Mouse (Mus musculus) ES-E14 (cell line): ENCODE data around the gene Gm17662.

Experiments
- CHD2 ChIP-seq: IDR thresholded peaks from 2 replicates; pipeline ENCODE4 v1.6.1; 2014; ENCODE audit warnings: mild to moderate bottlenecking, low read depth, low read length, inconsistent platforms
- HCFC1 ChIP-seq: IDR thresholded peaks from 2 replicates; pipeline ENCODE4 v1.6.1; 2012; ENCODE audit warnings: low read length, inconsistent platforms, borderline replicate concordance; ENCODE audit not compliant: insufficient read depth
- MAFK ChIP-seq: IDR thresholded peaks from 2 replicates; pipeline ENCODE4 v1.6.1; 2014; ENCODE audit warnings: mild to moderate bottlenecking, low read depth, low read length, inconsistent platforms; ENCODE audit not compliant: insufficient read depth
- ZC3H11A ChIP-seq: IDR thresholded peaks from 2 replicates; pipeline ENCODE4 v1.6.1; 2012; ENCODE audit warnings: low read depth, mild to moderate bottlenecking, inconsistent platforms, low read length, borderline replicate concordance
- ZNF384 ChIP-seq: IDR thresholded peaks from 2 replicates; pipeline ENCODE4 v1.6.1; 2012; ENCODE audit warnings: low read depth, low read length, inconsistent platforms

- no peak for TF ChIP-seq ZC3H11A
- no peak for TF ChIP-seq HCFC1
- TF ChIP-seq MAFK = no peak
- TF ChIP-seq CHD2 = no peak
- TF ChIP-seq ZNF384 = no peak
Observed at GRCm38 (mm10) chr4:104857823-104858222, 694 bp downstream of the Gm17662 start.
